Mouse (Mus musculus): ENCODE measurements around the gene Brd4.
A peak's percentile ranks its signal among the peaks of the same experiment; 100 is the strongest.
"Not testable (repeated sequence)": the region's sequence is repeated elsewhere in the genome, so short reads cannot be mapped to it uniquely, and the experiment has no call there.

The Brd4 gene

GRCm38 (mm10) chr17:32215587-32215986, 68.9 kb downstream of the Brd4 start:
- not testable (repeated sequence) for DNase-seq

GRCm38 (mm10) chr17:32211554-32211953, 73.0 kb downstream of the Brd4 start:
- DNase-seq, result not testable (repeated sequence)

DNA sequence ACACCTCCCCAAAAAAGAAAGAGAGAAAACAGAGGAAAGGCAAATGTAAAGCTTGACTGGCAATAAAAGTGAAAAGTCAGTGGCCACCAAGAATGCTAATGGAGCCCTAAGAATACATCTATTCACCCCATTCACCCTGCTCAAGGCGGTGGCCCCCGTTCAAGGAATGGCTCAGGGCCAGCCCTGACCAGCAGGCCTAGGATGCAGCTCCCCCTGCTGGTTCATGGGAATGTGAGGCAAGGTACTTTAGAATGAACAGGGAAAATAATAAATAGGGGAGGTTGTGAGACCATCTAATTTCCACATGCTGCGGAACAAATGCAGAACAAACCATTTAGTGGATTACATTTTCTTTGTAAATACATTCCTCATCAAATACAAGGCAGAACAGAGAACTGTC, 74.8 kb downstream of the Brd4 start:
- peak in 1 of 2 experiments; percentile 51 for DNase-seq

- no peak for DNase-seq
Measured at GRCm38 (mm10) chr17:32209144-32209543, 75.4 kb downstream of the Brd4 start.

DNA sequence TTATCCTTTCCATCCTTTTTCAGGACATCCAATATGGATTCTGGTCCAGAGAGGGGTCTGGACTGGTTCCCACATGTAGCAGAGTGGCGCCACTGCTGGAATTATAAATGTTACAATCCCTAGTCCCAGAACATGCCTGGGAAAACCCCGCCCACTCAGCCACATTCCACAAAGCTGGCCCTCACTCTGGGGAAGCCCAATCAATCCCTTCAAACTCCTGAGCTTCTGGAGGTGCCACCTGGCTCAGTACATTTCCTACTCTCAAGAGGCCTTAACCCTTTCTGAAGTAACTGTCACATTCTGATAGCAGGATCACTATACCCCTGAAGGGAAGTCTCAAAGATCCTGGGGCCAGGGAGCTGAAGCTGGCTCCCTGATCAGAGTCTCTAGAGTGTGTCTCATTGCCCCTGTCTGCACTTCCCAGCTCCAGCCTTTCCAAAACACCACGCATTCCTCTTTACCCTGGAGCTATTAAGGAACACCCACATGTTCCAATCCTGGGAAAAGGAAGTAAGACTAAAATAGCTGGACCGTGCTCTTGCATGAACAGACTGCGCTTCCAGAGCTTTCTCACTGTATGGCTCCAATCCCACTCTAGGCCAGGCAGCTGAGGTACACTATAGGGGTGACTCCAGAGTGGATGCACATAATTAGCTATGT, 76.8 kb downstream of the Brd4 start:
- no peak for DNase-seq

GRCm38 (mm10) chr17:32205345-32205744, 79.2 kb downstream of the Brd4 start:
- DNase-seq, result no peak

DNA sequence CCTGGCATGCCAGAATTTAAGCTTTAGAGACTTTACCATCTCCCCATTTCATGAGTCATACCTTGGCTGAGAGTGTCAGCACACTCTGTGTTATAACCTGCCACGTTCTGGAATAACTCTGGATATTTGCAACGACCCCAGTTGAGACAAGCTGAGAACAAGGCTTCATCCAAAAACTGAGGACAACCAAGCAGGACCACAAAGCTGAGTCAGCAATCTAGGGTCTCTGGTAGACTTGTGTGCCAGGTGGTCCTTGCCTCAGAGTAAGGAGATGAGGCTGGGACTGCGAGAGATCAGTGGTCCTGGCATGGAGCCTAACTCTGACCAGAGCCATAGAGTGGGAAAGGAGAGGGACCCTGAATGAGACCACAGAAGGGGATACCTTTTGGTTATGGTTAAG, 81.5 kb downstream of the Brd4 start:
- no peak for DNase-seq

- DNase-seq, result no peak
Measured at GRCm38 (mm10) chr17:32201086-32201485, 83.4 kb downstream of the Brd4 start.

DNA sequence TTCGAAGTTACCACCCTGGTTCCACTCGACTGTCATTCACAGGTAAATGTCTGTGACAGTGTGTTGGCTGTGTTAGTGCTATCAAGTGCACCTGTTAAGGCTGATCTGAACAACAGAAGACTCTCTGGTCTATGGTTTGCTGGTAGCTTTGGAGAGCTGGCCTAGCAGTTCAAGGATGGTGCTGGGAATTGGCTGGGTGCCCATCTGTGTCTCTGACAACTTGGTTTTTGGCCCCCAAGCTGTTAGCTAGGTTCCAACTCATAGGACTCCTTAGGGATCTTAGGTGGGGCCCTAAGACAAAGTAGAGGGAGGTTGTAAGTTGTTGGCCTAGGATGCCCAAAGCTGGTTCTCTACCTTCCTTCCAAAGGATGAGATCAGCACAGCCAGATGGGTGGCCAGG, 84.7 kb downstream of the Brd4 start:
- DNase-seq, result no peak

GRCm38 (mm10) chr17:32197156-32197555, 87.4 kb downstream of the Brd4 start:
- DNase-seq, result no peak

- no peak for DNase-seq
Measured at GRCm38 (mm10) chr17:32195725-32196124, 88.8 kb downstream of the Brd4 start.

DNA sequence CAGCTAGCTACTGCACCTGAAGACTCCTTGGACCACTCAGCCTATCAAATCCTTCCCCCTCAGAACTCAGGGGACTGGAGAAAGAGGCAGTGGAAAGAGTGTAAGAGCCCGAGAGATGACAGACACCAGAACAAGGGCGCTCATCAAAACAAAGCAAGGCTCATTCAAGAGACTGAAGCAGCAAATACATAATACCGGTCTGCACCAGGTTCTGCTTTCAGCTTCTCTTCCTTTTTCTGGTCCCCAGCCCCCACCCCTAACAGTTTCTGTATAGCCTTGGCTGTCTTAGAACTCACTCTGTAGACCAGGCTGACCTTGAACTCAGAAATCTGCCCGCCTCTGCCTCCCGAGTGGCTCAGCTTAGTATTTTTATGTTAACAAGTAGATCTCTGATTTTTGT, 91.5 kb downstream of the Brd4 start:
- no peak for DNase-seq

DNA sequence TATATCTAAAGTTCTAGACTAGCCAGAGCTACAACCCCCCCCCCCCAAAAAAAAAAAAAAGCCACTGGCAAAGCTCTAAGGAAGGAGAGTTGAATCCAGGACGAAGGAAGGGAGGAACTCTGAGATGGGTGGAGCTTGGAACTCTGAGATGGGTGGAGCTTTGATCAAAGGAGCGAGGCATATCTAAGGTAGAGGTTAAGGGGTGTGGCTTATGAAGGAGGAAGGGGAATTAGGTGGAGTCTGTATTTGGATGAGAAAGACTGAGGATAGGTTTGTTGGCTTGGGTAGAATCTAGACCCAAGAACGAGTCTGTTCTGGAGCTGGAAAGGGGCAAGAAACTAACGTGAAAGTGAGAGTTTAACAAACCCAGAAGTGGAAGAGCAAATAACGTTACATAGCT, 94.7 kb downstream of the Brd4 start:
- DNase-seq, result no peak

DNA sequence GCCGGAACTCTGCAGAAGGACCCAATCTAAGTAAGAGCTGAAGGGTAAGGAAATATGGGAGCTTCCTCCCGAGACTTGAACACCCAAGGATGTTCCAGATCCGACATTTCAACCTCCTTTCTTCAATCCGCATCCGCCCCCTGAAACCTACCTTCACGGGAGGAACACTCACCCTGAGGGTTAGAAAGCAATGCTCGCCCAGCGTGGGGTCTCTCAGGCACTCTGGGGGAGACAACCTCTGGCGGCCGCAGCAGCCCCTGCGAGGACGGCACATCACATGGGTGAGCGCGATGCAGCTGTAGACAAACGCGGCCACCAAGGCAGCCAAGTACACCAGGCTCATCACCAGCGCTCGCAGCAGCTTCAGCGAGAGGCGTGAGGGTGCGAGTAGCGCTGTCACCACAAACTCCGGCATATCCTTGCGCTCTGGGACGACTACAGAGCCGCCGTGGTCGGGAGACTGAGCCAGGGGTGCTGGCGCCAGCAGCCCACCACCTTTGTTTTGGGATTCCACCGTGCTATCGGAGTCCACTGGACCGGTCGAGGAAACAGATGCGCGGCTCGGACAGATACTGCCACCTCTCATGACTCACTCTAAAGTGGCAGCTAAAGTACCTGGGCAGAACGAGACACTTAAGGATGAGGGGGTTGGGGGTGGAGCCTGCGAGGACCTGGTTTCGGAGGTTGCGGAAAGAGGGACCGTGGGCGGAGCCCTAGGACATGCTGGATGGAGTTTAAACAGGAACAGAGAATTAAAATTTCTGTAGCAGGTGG, 95.5 kb downstream of the Brd4 start, which contains the start of gene Ephx3:
Gene Ephx3, minus strand, starts transcription at position 687 of the 774 bp plus-strand sequence.
- no peak for DNase-seq

- no peak for DNase-seq
Measured at GRCm38 (mm10) chr17:32183017-32183416, 101.5 kb downstream of the Brd4 start.

DNA sequence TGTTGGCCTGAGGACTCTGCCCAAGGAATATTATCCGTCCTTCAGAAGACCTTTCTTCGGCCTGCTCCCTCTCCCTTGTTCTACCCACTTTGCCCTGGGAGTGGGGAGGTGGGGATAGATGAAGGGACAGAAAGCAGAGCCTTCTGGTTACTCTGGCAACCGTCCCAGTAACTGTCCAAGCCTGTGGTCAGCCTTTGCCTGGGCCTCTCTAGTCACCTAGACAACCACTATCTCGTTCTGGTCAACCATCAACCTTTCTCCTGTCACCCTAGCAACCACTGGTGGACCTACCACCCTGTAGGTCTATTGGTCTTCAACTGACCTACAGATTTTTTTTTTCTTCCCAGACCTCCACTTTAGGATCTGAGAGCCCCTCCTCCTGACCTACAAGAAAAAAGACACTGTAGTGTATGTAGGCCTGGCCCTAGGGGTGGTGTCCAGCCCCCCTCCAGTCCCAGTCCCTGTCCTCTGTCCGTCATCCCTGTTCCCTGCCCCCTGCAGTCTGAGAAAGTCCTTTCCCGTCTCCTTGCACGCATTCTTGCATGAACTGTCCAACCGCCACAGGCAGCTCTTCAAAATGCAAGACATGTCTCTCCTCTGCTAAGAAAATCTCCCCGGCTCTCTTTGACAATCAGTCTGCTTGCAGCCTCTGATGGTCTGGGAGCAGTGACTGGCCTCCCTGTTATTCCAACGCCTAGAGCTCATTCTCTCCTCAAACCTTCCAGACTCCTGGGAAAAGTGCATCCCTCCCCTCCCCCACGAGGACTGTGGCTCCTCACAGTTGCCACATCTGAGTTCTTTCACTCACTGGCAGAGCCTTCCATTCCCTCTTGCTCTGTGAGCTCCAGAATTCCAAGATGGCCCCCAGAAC, 104.7 kb downstream of the Brd4 start:
- DNase-seq, result no peak

DNA sequence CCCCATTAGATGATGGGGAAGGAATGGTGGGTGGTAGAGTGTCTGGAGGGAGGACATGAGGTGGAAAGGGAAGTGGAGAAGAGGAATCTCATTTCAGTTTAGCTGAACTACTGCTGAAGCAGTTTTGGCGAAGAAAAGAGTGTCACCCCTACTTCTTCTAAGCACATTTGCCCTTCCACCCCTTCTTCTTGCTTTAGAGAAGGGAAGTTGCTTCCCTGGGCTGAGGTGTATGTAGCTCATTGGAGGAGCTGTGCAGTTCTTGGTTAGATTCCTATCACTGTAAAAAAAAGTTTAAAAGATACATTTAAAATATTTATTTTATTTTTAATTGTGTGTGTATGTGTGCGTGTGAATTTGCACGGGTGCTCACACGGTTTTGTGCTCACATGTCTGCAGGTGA, 107.6 kb downstream of the Brd4 start:
- no peak for DNase-seq

- DNase-seq, result no peak
Measured at GRCm38 (mm10) chr17:32173166-32173565, 111.4 kb downstream of the Brd4 start.

DNA sequence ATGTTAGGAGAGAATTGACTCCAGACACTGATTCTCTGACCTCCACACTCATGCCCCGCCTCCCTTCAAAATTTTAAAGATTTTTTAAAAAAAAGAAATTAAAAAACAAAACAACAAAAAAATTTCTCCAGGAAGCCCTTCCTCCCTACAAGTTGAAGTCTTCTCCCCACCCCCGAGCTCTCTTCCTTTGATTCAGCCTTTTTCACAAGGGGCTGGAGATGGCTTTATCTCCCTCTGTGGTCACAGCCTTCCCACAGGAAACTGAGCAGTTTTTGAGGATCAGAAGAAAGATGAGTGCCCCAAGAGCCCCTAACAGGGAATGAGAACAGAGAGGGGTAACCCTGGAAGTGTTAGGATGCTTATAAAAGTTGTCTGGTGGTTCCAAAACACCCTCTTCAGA, 112.0 kb downstream of the Brd4 start:
- no peak for DNase-seq

DNA sequence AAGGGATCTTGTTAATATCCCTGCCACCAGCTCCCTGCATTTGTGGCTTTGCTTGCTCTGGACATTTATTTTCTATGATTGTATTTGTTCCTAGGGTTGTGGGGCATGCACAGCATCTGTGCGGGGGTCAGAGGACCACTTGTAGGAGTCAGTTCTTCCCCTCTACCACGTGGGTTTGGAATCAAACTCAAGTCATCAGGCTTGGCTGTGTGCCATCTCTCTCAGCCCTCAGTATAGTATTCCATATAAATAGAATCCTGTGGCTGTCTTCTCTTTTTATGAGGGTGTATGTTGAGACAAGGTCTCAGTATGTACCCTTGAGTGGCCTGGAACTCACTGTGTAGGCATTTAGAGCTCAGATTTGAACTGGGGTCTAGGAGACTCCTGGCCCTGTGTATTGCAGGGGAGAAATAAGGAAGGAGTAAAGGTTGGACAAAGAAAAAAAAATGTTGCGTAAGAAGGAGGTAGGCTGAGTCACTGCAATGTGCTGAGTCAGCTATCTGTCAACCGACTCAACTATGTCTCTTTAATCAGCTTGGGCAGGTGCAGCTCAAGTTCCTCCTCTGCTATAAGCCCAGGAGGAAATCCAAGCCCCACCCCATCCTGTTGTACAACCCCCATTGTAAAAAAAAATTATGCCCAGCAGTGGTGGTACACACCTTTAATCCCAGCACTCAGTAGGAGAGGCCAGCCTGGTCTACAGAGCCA, 114.8 kb downstream of the Brd4 start:
- no peak for DNase-seq

DNA sequence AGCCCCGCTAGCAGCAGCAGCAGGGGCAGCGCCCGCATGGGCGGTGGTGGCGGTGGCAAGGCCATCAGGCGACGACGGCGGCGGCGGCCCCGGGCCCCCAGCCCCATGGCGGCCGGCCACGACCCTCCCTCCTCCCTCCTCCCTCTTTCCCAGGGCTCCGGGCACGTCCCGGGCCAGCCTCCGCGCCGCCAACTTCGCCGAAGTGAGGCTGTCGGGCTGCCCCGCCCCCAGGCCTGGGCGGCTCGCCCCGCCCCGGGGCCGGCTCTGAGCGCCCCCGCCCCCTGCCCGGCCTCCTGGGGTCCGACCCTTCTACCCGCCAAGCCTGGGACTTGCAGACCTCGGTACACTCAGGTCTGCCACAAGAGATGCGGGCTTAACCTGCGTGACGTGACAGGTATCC, 117.8 kb downstream of the Brd4 start, which contains the start of gene Notch3:
Gene Notch3, minus strand, starts transcription at position 166 of the 400 bp plus-strand sequence.
- peak in 1 of 2 experiments; percentile 26 for DNase-seq

GRCm38 (mm10) chr17:32165803-32166595, 118.5 kb downstream of the Brd4 start:
- peak in 1 of 2 experiments; percentile 26 for DNase-seq
